Mouse (Mus musculus) intestine, embryonic 14.5 days (tissue): ENCODE results near the gene Vasp. TPM values are rescaled to one million over a fixed set of nuclear protein-coding genes. Genes with fewer than 3 reads are reported as not detected.

Experiments used
- ATAC-seq: fragments of 200-750 bp; cut with Nextera tagmentation; replicated peaks from 2 replicates; pipeline ENCODE4 v1.8.0; 2017; ENCODE audit warnings: low read depth, moderate number of reproducible peaks, moderate TSS enrichment, moderate library complexity; ENCODE audit not compliant: low FRiP score, low TSS enrichment
- DNase-seq: peaks from one replicate; pipeline ENCODE4 v3.0.0-alpha.2; 2018; ENCODE audit warnings: low spot score
- H3K27ac ChIP-seq: fragments of 300-500 bp; sonication (generic); 2 replicates; pipeline ENCODE4 v1.5.1; 2014; ENCODE audit warnings: low read depth, mild to moderate bottlenecking, control low read depth
- H3K27me3 ChIP-seq: fragments of 300-500 bp; sonication (generic); replicated peaks from 2 replicates; pipeline ENCODE4 v1.6.1; 2014; ENCODE audit warnings: low read length, control low read depth; ENCODE audit not compliant: control insufficient read depth, insufficient read depth
- H3K36me3 ChIP-seq: fragments of 300-500 bp; sonication (generic); 2 replicates; pipeline ENCODE4 v1.6.1; 2014; ENCODE audit warnings: low read length, control low read depth; ENCODE audit not compliant: control insufficient read depth, insufficient read depth
- H3K4me1 ChIP-seq: fragments of 300-500 bp; sonication (generic); replicated peaks from 2 replicates; pipeline ENCODE4 v1.6.1; 2014; ENCODE audit warnings: low read length, control low read depth, mixed read lengths; ENCODE audit not compliant: control insufficient read depth, insufficient read depth
- H3K4me2 ChIP-seq: fragments of 300-500 bp; sonication (generic); 2 replicates; pipeline ENCODE4 v1.6.1; 2014; ENCODE audit warnings: low read length
- H3K4me3 ChIP-seq: fragments of 300-500 bp; sonication (generic); 2 replicates; pipeline ENCODE4 v1.5.1; 2014; ENCODE audit warnings: low read depth, low read length, control low read depth, mixed read lengths
- H3K9ac ChIP-seq: fragments of 300-500 bp; sonication (generic); 2 replicates; pipeline ENCODE4 v1.6.1; 2014; ENCODE audit warnings: mild to moderate bottlenecking, low read length
- H3K9me3 ChIP-seq: fragments of 300-500 bp; sonication (generic); 2 replicates; pipeline ENCODE4 v1.6.1; 2016; ENCODE audit warnings: low read length, control low read depth; ENCODE audit not compliant: control insufficient read depth
- WGBS: fragments of 180-500 bp; shearing (Covaris S2); extraction: QIAGEN DNeasy Blood & Tissue Kit; methylation state at CpG from one replicate; pipeline ENCODE4 v1.1.7; 2014; 5-methylcytosine and 5-hydroxymethylcytosine counted together
- polyA plus RNA-seq: library from polyadenylated mRNA; unstranded; fragments of >200 nt; fragmentation: Nextera tagmentation; extraction: Ambion mirVana; gene quantifications from 2 replicates; pipeline ENCODE4 v1.2.1, GENCODE M21; 2014

Gene Vasp
- polyA plus RNA-seq, 1 experiment from 2014 or later = 78.5 TPM

DNA sequence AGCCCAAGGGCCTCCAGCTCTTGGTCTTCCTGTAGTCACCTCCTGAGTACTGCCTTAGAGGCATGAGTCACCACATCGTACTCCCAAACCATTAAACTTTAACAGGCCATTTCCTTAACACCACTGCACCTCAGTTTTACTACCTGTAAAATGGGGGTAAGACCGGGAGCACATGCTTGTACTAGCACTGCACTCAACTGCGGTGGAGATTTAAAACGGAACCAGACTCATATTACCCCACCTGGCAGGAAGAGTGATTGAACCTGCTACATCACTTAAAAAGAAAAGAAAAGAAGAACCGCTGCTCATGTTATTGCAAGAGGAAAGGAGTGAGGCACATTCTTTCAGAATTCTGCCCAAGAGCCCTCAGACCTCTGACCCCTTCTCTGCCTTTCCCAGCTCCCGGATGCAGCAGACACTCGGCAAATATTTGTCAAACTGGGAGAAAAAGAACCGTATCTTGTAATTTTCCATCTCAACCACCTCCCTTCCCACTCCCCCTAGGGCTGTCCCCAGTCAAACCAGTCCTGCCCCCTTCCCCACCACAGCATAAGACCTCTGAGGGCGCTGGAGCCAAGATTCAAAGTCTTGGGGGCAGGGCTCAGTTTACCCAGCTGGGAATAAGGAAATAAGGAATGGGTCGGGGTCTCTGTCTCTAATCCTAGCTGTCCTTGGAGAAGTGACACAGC, 2.5 kb downstream of the Vasp start:
- DNase-seq = no peak
- ATAC-seq = 0 out of 2 replicates have a peak, but pooled peaks have one; percentile 1

DNA sequence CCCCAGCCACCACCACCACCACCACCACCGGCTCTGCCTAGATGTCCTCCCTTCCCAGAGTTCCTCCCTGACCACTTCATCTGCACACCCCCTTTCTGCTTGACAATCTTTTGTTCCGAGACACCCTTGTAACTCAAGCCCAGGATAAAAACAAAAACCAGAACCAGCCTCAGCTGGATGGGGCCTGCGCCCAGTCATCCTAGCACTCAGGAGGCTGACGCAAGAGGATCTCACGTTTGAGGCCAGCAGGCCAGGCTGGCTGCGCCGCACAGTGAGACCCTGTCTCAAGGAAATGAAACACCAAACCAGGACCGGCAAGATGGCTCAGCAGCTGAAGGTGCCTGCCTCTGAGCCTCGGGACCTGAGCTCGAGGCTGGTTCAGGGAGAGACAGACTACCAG, 4.6 kb downstream of the Vasp start:
- no peak overlapping the region for H3K4me2 ChIP-seq
- H3K27me3 ChIP-seq = no peaks in the 10 kb centered on the region
- peaks cover 32% of the 10 kb centered on the region for H3K4me1 ChIP-seq
- DNase-seq (no peak), ATAC-seq (no peak)
- WGBS = 52% methylated on average over 10 of the region's 10 CpGs
- no peak overlapping the region for H3K9ac ChIP-seq
- H3K27ac ChIP-seq = peak overlapping the region; percentile 40; the same call in 1 of the 2 replicates
- no peaks in the 10 kb centered on the region for H3K9me3 ChIP-seq
- peaks cover 44% of the 10 kb centered on the region for H3K36me3 ChIP-seq
- no peak overlapping the region for H3K4me3 ChIP-seq

More for the DNA sequence above, 2.5 kb downstream of the Vasp start:
- Histone ChIP-seq H3K36me3 (peaks cover 23% of the 10 kb centered on the region), H3K9me3 (no peaks in the 10 kb centered on the region), H3K4me2 (peak overlapping the region; percentile 96), H3K4me3 (peak overlapping the region; percentile 88), H3K4me1 (peaks cover 32% of the 10 kb centered on the region), H3K9ac (peak overlapping the region; percentile 90), H3K27ac (peak overlapping the region; percentile 93), H3K27me3 (no peaks in the 10 kb centered on the region)
- WGBS = 25% methylated on average over 10 of the region's 10 CpGs

DNA sequence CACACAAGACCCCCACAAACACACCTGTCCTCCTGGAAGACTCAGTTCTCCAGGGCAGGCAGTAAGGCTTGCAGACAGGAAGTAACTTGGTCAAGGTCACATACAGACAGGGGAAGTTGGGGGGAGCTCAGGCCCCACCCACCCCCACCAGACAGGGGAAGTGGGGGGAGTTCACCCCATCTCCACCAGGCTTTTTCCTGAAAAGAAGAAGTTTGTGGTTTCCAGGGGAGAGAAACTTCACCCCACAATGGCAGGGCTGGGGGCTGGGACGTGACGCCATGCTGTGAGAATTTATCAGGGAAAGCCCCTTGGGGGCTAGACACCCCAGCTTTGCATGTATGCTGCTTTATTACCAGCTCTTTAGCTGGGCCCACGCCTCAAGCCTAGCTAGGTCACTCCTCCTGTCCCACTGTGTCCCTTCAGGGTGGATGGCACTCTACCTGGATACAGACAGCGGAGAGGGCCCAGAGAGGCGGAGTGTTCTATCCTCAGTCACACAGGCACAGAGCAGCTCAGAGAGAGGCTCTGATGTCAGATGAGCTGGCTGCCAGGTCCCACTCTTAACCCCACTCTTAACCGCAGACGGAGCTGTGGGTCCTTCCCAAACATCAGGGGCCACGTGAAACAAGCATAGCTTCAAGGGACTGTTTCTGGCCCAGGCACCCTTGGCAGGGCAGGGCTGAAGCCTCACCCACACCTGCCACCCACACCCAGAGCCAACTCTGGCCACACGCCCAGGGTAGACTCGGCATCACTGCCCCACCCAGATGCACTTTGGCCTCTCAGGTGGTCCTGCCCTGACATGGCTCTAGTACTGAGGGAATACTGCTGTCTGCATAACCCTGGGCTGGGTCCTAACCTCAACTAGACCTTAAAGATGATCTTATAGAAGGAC, 5.4 kb downstream of the Vasp start:
- ATAC-seq (0 out of 2 replicates have a peak, but pooled peaks have one; percentile 26), DNase-seq (no peak)
- Histone ChIP-seq H3K4me1 (peaks cover 32% of the 10 kb centered on the region), H3K36me3 (peaks cover 53% of the 10 kb centered on the region), H3K9ac (no peak overlapping the region), H3K27me3 (no peaks in the 10 kb centered on the region), H3K4me2 (peak overlapping the region; percentile 28), H3K27ac (0 out of 2 replicates have a peak overlapping the region, but pooled peaks have one; percentile 9), H3K4me3 (no peak overlapping the region), H3K9me3 (no peaks in the 10 kb centered on the region)
- 73% methylated on average over 10 of the region's 10 CpGs for WGBS

DNA sequence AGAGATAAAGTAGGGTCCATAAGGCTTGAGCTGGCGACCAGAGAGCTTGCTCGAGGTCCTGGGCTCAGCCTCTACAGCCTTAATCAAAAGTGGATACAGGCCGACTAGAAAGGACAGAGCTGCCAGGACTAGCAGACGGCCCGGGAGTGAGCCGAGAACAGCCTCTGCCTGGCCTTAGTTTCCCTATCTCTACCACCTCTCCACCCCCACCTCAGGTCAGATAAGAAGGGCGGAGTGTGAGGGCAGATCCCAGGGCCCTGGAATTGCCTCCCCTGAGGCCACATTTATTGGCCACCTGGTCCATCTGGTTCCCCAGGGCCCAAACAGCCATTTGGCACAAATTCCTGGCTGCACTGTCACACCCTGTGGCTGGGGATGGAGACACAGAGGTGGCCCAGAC, 6.5 kb downstream of the Vasp start:
- H3K27me3 ChIP-seq = no peaks in the 10 kb centered on the region
- no peaks in the 10 kb centered on the region for H3K9me3 ChIP-seq
- ATAC-seq (no peak), DNase-seq (no peak)
- H3K9ac ChIP-seq = no peak overlapping the region
- H3K4me1 ChIP-seq = peaks cover 32% of the 10 kb centered on the region
- H3K4me3 ChIP-seq = no peak overlapping the region
- peaks cover 63% of the 10 kb centered on the region for H3K36me3 ChIP-seq
- no peak overlapping the region for H3K27ac ChIP-seq
- WGBS = 60% methylated on average over 7 of the region's 7 CpGs
- no peak overlapping the region for H3K4me2 ChIP-seq

GRCm38 (mm10) chr7:19258336-19258735, 13.3 kb downstream of the Vasp start:
- H3K36me3 ChIP-seq = peaks cover 82% of the 10 kb centered on the region
- ATAC-seq = no peak
- no peak for DNase-seq
- H3K27me3 ChIP-seq = no peaks in the 10 kb centered on the region
- 87% methylated on average over 3 of the region's 3 CpGs for WGBS
- H3K4me3 ChIP-seq = no peak overlapping the region
- H3K4me1 ChIP-seq = no peaks in the 10 kb centered on the region
- no peaks in the 10 kb centered on the region for H3K9me3 ChIP-seq
- H3K9ac ChIP-seq = no peak overlapping the region
- H3K4me2 ChIP-seq = no peak overlapping the region
- no peak overlapping the region for H3K27ac ChIP-seq

- WGBS = 40% methylated on average over 11 of the region's 11 CpGs
- Histone ChIP-seq H3K36me3 (peaks cover 73% of the 10 kb centered on the region), H3K4me1 (no peaks in the 10 kb centered on the region), H3K4me2 (no peak overlapping the region), H3K27ac (no peak overlapping the region), H3K27me3 (no peaks in the 10 kb centered on the region), H3K9me3 (no peaks in the 10 kb centered on the region), H3K4me3 (no peak overlapping the region), H3K9ac (no peak overlapping the region)
- ATAC-seq (peak; percentile 59), DNase-seq (peak; percentile 74)
These were observed 14.1 kb downstream of the Vasp start for GRCm38 (mm10) chr7:19257390-19258022.

GRCm38 (mm10) chr7:19256567-19256966, 15.1 kb downstream of the Vasp start:
- ATAC-seq (no peak), DNase-seq (no peak)
- H3K36me3 ChIP-seq = peaks cover 64% of the 10 kb centered on the region
- no peak overlapping the region for H3K4me2 ChIP-seq
- no peak overlapping the region for H3K4me3 ChIP-seq
- no peak overlapping the region for H3K27ac ChIP-seq
- H3K9ac ChIP-seq = no peak overlapping the region
- no peaks in the 10 kb centered on the region for H3K4me1 ChIP-seq
- no peaks in the 10 kb centered on the region for H3K9me3 ChIP-seq
- 83% methylated on average over 7 of the region's 7 CpGs for WGBS
- no peaks in the 10 kb centered on the region for H3K27me3 ChIP-seq

DNA sequence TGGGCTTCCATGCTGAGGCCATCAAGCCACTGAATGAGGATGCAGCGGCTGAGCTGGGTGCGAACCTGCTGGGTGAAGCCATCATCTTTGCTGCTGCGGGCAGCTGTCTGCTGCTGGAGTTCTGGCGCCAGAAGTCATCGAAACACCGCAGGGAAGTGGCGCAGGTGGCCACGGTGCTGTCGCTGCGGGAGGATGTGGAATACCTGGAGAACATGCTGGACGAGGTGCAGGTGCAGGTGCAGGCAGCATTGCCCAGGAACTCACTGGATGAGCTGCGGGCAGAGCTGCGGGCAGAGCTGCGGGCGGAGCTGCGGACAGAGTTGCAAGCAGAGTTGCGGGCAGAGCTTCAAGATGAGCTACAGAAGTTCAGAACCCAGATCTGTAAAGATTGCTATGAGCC, 16.2 kb downstream of the Vasp start:
- DNase-seq = no peak
- Histone ChIP-seq H3K4me1 (no peaks in the 10 kb centered on the region), H3K4me2 (no peak overlapping the region), H3K27me3 (no peaks in the 10 kb centered on the region), H3K9ac (no peak overlapping the region), H3K4me3 (no peak overlapping the region), H3K36me3 (peaks cover 52% of the 10 kb centered on the region), H3K9me3 (no peaks in the 10 kb centered on the region), H3K27ac (no peak overlapping the region)
- no peak for ATAC-seq
- 89% methylated on average over 17 of the region's 17 CpGs for WGBS
